Mouse (Mus musculus): ENCODE measurements at regions not wholly inside any gene's neighbourhood (a gene's known extent, or its start where the extent isn't known, plus 50 kb on each side); places are given as distances from the start of the nearest gene placed in this dataset.

GRCm38 (mm10) chr6:31182284-31182683 is 216.3 kb upstream of the Mkln1 start:
- Histone ChIP-seq H3K4me3 (no peak overlapping the region), H3K27ac (no peak overlapping the region), H3K9ac (no peak overlapping the region), H3K36me3 (no peaks in the 10 kb centered on the region), H3K4me2 (replicated peaks) (no peak overlapping the region), H3K9me3 (no peaks in the 10 kb centered on the region), H3K4me1 (no peaks in the 10 kb centered on the region), H3K27me3 (no peaks in the 10 kb centered on the region)
- no peak for ATAC-seq (ENCODE audit: low FRiP score, low read depth)
- 79% methylated on average over 6 of the region's 6 CpGs for WGBS

GRCm38 (mm10) chr6:31183127-31183526 is 215.4 kb upstream of the Mkln1 start:
- no peaks in the 10 kb centered on the region for H3K36me3 ChIP-seq
- 15% methylated on average over 5 of the region's 5 CpGs for WGBS
- ATAC-seq (ENCODE audit: low FRiP score, low read depth): no peak

GRCm38 (mm10) chr6:31184554-31184953 is 214.0 kb upstream of the Mkln1 start:
- Histone ChIP-seq H3K9me3 (no peaks in the 10 kb centered on the region), H3K4me2 (replicated peaks) (no peak overlapping the region), H3K4me1 (no peaks in the 10 kb centered on the region), H3K27ac (no peak overlapping the region), H3K36me3 (no peaks in the 10 kb centered on the region), H3K27me3 (no peaks in the 10 kb centered on the region), H3K9ac (no peak overlapping the region), H3K4me3 (no peak overlapping the region)
- 87% methylated on average over 7 of the region's 7 CpGs for WGBS
- no peak for ATAC-seq (ENCODE audit: low FRiP score, low read depth)

More at GRCm38 (mm10) chr6:31183127-31183526, 215.4 kb upstream of the Mkln1 start:
- no peak overlapping the region for H3K9ac ChIP-seq
- H3K4me1 ChIP-seq: no peaks in the 10 kb centered on the region
- H3K4me2 ChIP-seq (replicated peaks): no peak overlapping the region
- H3K9me3 ChIP-seq: no peaks in the 10 kb centered on the region
- no peaks in the 10 kb centered on the region for H3K27me3 ChIP-seq
- H3K27ac ChIP-seq: no peak overlapping the region
- no peak overlapping the region for H3K4me3 ChIP-seq

- Histone ChIP-seq H3K9me3 (no peaks in the 10 kb centered on the region), H3K36me3 (no peaks in the 10 kb centered on the region)
These were observed 213.4 kb upstream of the Mkln1 start for GRCm38 (mm10) chr6:31185151-31185550.

GRCm38 (mm10) chr6:31188066-31188465 is 210.5 kb upstream of the Mkln1 start:
- no peak overlapping the region for H3K27ac ChIP-seq
- H3K4me3 ChIP-seq: no peak overlapping the region
- H3K4me2 ChIP-seq (replicated peaks): no peak overlapping the region
- no peaks in the 10 kb centered on the region for H3K9me3 ChIP-seq
- H3K36me3 ChIP-seq: no peaks in the 10 kb centered on the region
- no peak for ATAC-seq (ENCODE audit: low FRiP score, low read depth)
- H3K9ac ChIP-seq: no peak overlapping the region
- 44% methylated on average over 1 of the region's 1 CpGs for WGBS
- no peaks in the 10 kb centered on the region for H3K27me3 ChIP-seq
- H3K4me1 ChIP-seq: no peaks in the 10 kb centered on the region

More at GRCm38 (mm10) chr6:31185151-31185550, 213.4 kb upstream of the Mkln1 start:
- H3K4me3 ChIP-seq: no peak overlapping the region
- H3K27ac ChIP-seq: no peak overlapping the region
- no peak overlapping the region for H3K9ac ChIP-seq
- 87% methylated on average over 2 of the region's 2 CpGs for WGBS
- no peak for ATAC-seq (ENCODE audit: low FRiP score, low read depth)
- no peak overlapping the region for H3K4me2 ChIP-seq (replicated peaks)
- no peaks in the 10 kb centered on the region for H3K27me3 ChIP-seq
- H3K4me1 ChIP-seq: no peaks in the 10 kb centered on the region

- H3K4me3 ChIP-seq: no peak overlapping the region
These were observed 209.5 kb upstream of the Mkln1 start for GRCm38 (mm10) chr6:31189060-31189459.

GRCm38 (mm10) chr6:31190070-31190469 is 208.5 kb upstream of the Mkln1 start:
- Histone ChIP-seq H3K27me3 (no peaks in the 10 kb centered on the region), H3K9ac (no peak overlapping the region), H3K4me1 (no peaks in the 10 kb centered on the region), H3K27ac (no peak overlapping the region), H3K4me2 (replicated peaks) (no peak overlapping the region), H3K36me3 (no peaks in the 10 kb centered on the region), H3K4me3 (no peak overlapping the region), H3K9me3 (no peaks in the 10 kb centered on the region)
- ATAC-seq (ENCODE audit: low FRiP score, low read depth): no peak
- 75% methylated on average over 5 of the region's 5 CpGs for WGBS

More at GRCm38 (mm10) chr6:31189060-31189459, 209.5 kb upstream of the Mkln1 start:
- H3K27ac ChIP-seq: no peak overlapping the region
- no peaks in the 10 kb centered on the region for H3K36me3 ChIP-seq
- no peak for ATAC-seq (ENCODE audit: low FRiP score, low read depth)
- H3K9ac ChIP-seq: no peak overlapping the region
- H3K9me3 ChIP-seq: no peaks in the 10 kb centered on the region
- 59% methylated on average over 7 of the region's 7 CpGs for WGBS
- no peak overlapping the region for H3K4me2 ChIP-seq (replicated peaks)
- no peaks in the 10 kb centered on the region for H3K27me3 ChIP-seq
- H3K4me1 ChIP-seq: no peaks in the 10 kb centered on the region

- Histone ChIP-seq H3K9me3 (no peaks in the 10 kb centered on the region), H3K27ac (no peak overlapping the region), H3K9ac (no peak overlapping the region), H3K4me2 (replicated peaks) (no peak overlapping the region), H3K36me3 (no peaks in the 10 kb centered on the region), H3K4me1 (no peaks in the 10 kb centered on the region), H3K27me3 (no peaks in the 10 kb centered on the region), H3K4me3 (no peak overlapping the region)
- WGBS: 41% methylated on average over 5 of the region's 5 CpGs
- ATAC-seq (ENCODE audit: low FRiP score, low read depth): no peak
These were observed 207.7 kb upstream of the Mkln1 start for GRCm38 (mm10) chr6:31190628-31191373.

GRCm38 (mm10) chr6:31191577-31191976 is 207.0 kb upstream of the Mkln1 start:
- H3K27me3 ChIP-seq: no peaks in the 10 kb centered on the region
- no peak overlapping the region for H3K4me3 ChIP-seq
- H3K9ac ChIP-seq: no peak overlapping the region
- no peak overlapping the region for H3K4me2 ChIP-seq (replicated peaks)
- H3K27ac ChIP-seq: no peak overlapping the region
- no peaks in the 10 kb centered on the region for H3K9me3 ChIP-seq
- 88% methylated on average over 14 of the region's 14 CpGs for WGBS
- no peaks in the 10 kb centered on the region for H3K36me3 ChIP-seq
- no peak for ATAC-seq (ENCODE audit: low FRiP score, low read depth)
- no peaks in the 10 kb centered on the region for H3K4me1 ChIP-seq

GRCm38 (mm10) chr6:31192197-31192596 is 206.3 kb upstream of the Mkln1 start:
- 93% methylated on average over 4 of the region's 4 CpGs for whole genome bisulfite sequencing
- Histone ChIP-seq H3K4me3 (no peak overlapping the region), H3K36me3 (no peaks in the 10 kb centered on the region), H3K27ac (no peak overlapping the region), H3K27me3 (no peaks in the 10 kb centered on the region), H3K9ac (no peak overlapping the region), H3K9me3 (no peaks in the 10 kb centered on the region), H3K4me2 (replicated peaks) (no peak overlapping the region), H3K4me1 (no peaks in the 10 kb centered on the region)
- ATAC-seq (ENCODE audit: low FRiP score, low read depth): no peak

GRCm38 (mm10) chr6:31193202-31193601 is 205.3 kb upstream of the Mkln1 start:
- Histone ChIP-seq H3K4me3 (no peak overlapping the region), H3K27me3 (no peaks in the 10 kb centered on the region), H3K9me3 (no peaks in the 10 kb centered on the region), H3K36me3 (no peaks in the 10 kb centered on the region), H3K9ac (no peak overlapping the region), H3K27ac (no peak overlapping the region), H3K4me1 (no peaks in the 10 kb centered on the region), H3K4me2 (replicated peaks) (no peak overlapping the region)
- 79% methylated on average over 5 of the region's 5 CpGs for WGBS
- ATAC-seq (ENCODE audit: low FRiP score, low read depth): no peak

- Histone ChIP-seq H3K27ac (no peak overlapping the region), H3K27me3 (no peaks in the 10 kb centered on the region), H3K36me3 (no peaks in the 10 kb centered on the region), H3K4me3 (no peak overlapping the region), H3K4me2 (replicated peaks) (no peak overlapping the region), H3K9me3 (no peaks in the 10 kb centered on the region), H3K4me1 (no peaks in the 10 kb centered on the region), H3K9ac (no peak overlapping the region)
- no peak for ATAC-seq (ENCODE audit: low FRiP score, low read depth)
- 53% methylated on average over 4 of the region's 4 CpGs for WGBS
These were observed 200.8 kb upstream of the Mkln1 start for GRCm38 (mm10) chr6:31197631-31198338.

All from limb, embryonic 13.5 days (tissue).